Comparison of ENCODE assay signal across 26 mouse cellular contexts in the genomic region with DNA sequence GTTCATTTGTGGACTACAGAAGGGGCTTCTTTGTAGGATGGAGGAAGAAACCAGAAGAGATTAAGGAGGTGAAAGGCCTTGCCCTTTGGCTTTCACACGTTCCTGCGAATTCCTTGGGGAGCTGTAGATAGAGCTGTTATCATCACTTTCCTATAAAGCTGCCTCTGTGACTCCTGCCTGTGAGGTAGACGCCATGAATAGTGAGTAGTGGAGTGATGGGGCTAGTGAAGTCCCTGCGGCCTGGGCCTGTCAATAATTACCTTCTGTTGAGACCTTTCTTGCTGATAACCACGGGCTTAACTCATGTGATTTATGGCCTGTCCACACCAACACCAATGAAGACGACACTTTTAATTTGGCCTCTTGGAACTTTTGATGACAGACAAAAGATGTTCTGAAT.
DNase-seq lines count a peak whose midpoint lies in the region; ATAC-seq lines count a peak whose summit lies in the region.
"Had no signal": no experiment of that assay in that cellular context is flagged by ENCODE, and none has a peak within 500 bp of the region (broad histone marks: within the 10 kb centered on the region; RNA-seq: fewer than 3 reads in every experiment).

No protein-coding gene starts in this region.

- no peaks in the 10 kb centered on the region for H3K4me1 ChIP-seq in hindbrain, embryonic 11.5 days (replicated peaks; ENCODE audit: control insufficient read depth, insufficient read depth, low read length)
- H3K4me1 ChIP-seq in hindbrain, embryonic 14.5 days (replicated peaks; ENCODE audit: control insufficient read depth, insufficient read depth, low read length): no peaks in the 10 kb centered on the region
- H3K4me1 ChIP-seq: embryonic facial prominence, embryonic 12.5 days; embryonic facial prominence, embryonic 15.5 days; forebrain, embryonic 12.5 days; forebrain, embryonic 15.5 days; heart, embryonic 15.5 days; hindbrain, embryonic 13.5 days had no signal

- no peaks in the 10 kb centered on the region for H3K9me3 ChIP-seq in hindbrain, embryonic 11.5 days (ENCODE audit: control insufficient read depth, low read length)
- no peaks in the 10 kb centered on the region for H3K9me3 ChIP-seq in hindbrain, embryonic 14.5 days (ENCODE audit: control insufficient read depth, low read length)
- H3K9me3 ChIP-seq: embryonic facial prominence, embryonic 12.5 days; embryonic facial prominence, embryonic 15.5 days; forebrain, embryonic 12.5 days; forebrain, embryonic 15.5 days; heart, embryonic 10.5 days; heart, embryonic 15.5 days; hindbrain, embryonic 13.5 days had no signal

- DNase-seq in heart, adult 11 months: peak; percentile 76
- no peak for DNase-seq in heart, postnatal 4 days
- peak; percentile 3 for DNase-seq in hindbrain, embryonic 11.5 days (ENCODE audit: low spot score)
- DNase-seq in hindbrain, embryonic 14.5 days (ENCODE audit: low spot score): no peak
- peak; percentile 25 for DNase-seq in embryo, embryonic 11 days
- peak; percentile 9 for DNase-seq in yolk sac, embryonic 10.5 days (ENCODE audit: low spot score)
- DNase-seq in right cerebral cortex, postnatal 4 days: no peak
- DNase-seq in MN1 (ENCODE audit: low spot score): no peak
- DNase-seq: adrenal gland, postnatal 10 days; adrenal gland, postnatal 36 days; cerebellum, adult 18-20 months; cerebellum, adult 9-10 months; cerebellum, postnatal 14 days; gastrocnemius, postnatal 25 days; heart, adult 2 months; heart, postnatal 10 days; heart, postnatal 36 days had no signal

- no peaks in the 10 kb centered on the region for H3K27me3 ChIP-seq in hindbrain, embryonic 11.5 days (ENCODE audit: control insufficient read depth, insufficient read depth, low read length)
- no peaks in the 10 kb centered on the region for H3K27me3 ChIP-seq in hindbrain, embryonic 14.5 days (ENCODE audit: control insufficient read depth, insufficient read depth, low read length)
- H3K27me3 ChIP-seq: embryonic facial prominence, embryonic 12.5 days; embryonic facial prominence, embryonic 15.5 days; forebrain, embryonic 12.5 days; forebrain, embryonic 15.5 days; heart, embryonic 15.5 days; hindbrain, embryonic 13.5 days had no signal

- ATAC-seq in hindbrain, embryonic 11.5 days (ENCODE audit: low FRiP score): peak; percentile 54; the same call in 1 of the 2 replicates
- ATAC-seq in hindbrain, embryonic 14.5 days (ENCODE audit: low FRiP score): no peak
- ATAC-seq: forebrain, embryonic 15.5 days; intestine, postnatal 0 days; Patski had no signal

- no peak overlapping the region for H3K27ac ChIP-seq in hindbrain, embryonic 11.5 days (ENCODE audit: low read depth, low read length)
- H3K27ac ChIP-seq in hindbrain, embryonic 14.5 days: no peak overlapping the region
- H3K27ac ChIP-seq: embryonic facial prominence, embryonic 12.5 days; embryonic facial prominence, embryonic 15.5 days; forebrain, embryonic 12.5 days; forebrain, embryonic 15.5 days; heart, adult 2 months; heart, embryonic 10.5 days; heart, embryonic 15.5 days; hindbrain, embryonic 13.5 days had no signal

- H3K9ac ChIP-seq in hindbrain, embryonic 11.5 days (ENCODE audit: low read depth, low read length): no peak overlapping the region
- H3K9ac ChIP-seq in hindbrain, embryonic 14.5 days: no peak overlapping the region
- H3K9ac ChIP-seq: embryonic facial prominence, embryonic 12.5 days; embryonic facial prominence, embryonic 15.5 days; forebrain, embryonic 12.5 days; forebrain, embryonic 15.5 days; heart, embryonic 15.5 days; hindbrain, embryonic 13.5 days had no signal

- no peak overlapping the region for H3K4me3 ChIP-seq in hindbrain, embryonic 11.5 days (ENCODE audit: low read depth, low read length)
- no peak overlapping the region for H3K4me3 ChIP-seq in hindbrain, embryonic 14.5 days (replicated peaks; ENCODE audit: low read length)
- H3K4me3 ChIP-seq: embryonic facial prominence, embryonic 12.5 days; embryonic facial prominence, embryonic 15.5 days; forebrain, embryonic 12.5 days; forebrain, embryonic 15.5 days; heart, adult 2 months; heart, embryonic 10.5 days; heart, embryonic 15.5 days; hindbrain, embryonic 13.5 days had no signal

- H3K36me3 ChIP-seq in hindbrain, embryonic 11.5 days (ENCODE audit: control insufficient read depth, insufficient read depth, low read length): no peaks in the 10 kb centered on the region
- no peaks in the 10 kb centered on the region for H3K36me3 ChIP-seq in hindbrain, embryonic 14.5 days (replicated peaks; ENCODE audit: control insufficient read depth, insufficient read depth)
- H3K36me3 ChIP-seq: embryonic facial prominence, embryonic 12.5 days; embryonic facial prominence, embryonic 15.5 days; forebrain, embryonic 12.5 days; forebrain, embryonic 15.5 days; heart, embryonic 10.5 days; heart, embryonic 15.5 days; hindbrain, embryonic 13.5 days had no signal

- H3K4me2 ChIP-seq in hindbrain, embryonic 11.5 days (replicated peaks; ENCODE audit: low read depth, low read length): no peak overlapping the region
- H3K4me2 ChIP-seq in hindbrain, embryonic 14.5 days (replicated peaks): no peak overlapping the region
- H3K4me2 ChIP-seq: embryonic facial prominence, embryonic 12.5 days; embryonic facial prominence, embryonic 15.5 days; forebrain, embryonic 12.5 days; forebrain, embryonic 15.5 days; heart, embryonic 15.5 days; hindbrain, embryonic 13.5 days had no signal

- WGBS in hindbrain, embryonic 11.5 days: 29% methylated on average over 6 of the region's 6 CpGs
- 38% methylated on average over 6 of the region's 6 CpGs for WGBS in hindbrain, embryonic 14.5 days

Comparison
In these comparisons a context has a peak if more than half of its experiments do, and no peak if none do; other contexts are left out.
1. DNase-seq: peak in heart, adult 11 months (single experiment), hindbrain, embryonic 11.5 days (single experiment), embryo, embryonic 11 days (single experiment) and yolk sac, embryonic 10.5 days (single experiment); none in heart, postnatal 4 days (single experiment), hindbrain, embryonic 14.5 days (single experiment), right cerebral cortex, postnatal 4 days (single experiment) and MN1 (single experiment).